Mouse (Mus musculus) E14TG2a.4 (cell line): Measurements from ENCODE around the gene Fam129c.
A peak's percentile ranks its signal among the peaks of the same experiment; 100 is the strongest.

Experiments used
- CTCF ChIP-seq: conservative IDR thresholded peaks from 2 replicates; pipeline ENCODE4 v1.5.1; 2014; ENCODE audit warnings: low read length
- POU5F1 ChIP-seq: IDR thresholded peaks from 2 replicates; pipeline ENCODE4 v1.6.1; 2014; ENCODE audit warnings: low read length, borderline replicate concordance

- TF ChIP-seq CTCF (peak; percentile 61), POU5F1 (no peak)
These were observed 36.0 kb upstream of the Fam129c start for GRCm38 (mm10) chr8:71561401-71561800.
